Mouse (Mus musculus) embryonic fibroblast, embryonic 13.5 days (primary cell): Measurements from ENCODE around the gene Kcnj12. TPM values are rescaled to one million over a fixed set of nuclear protein-coding genes. Genes with fewer than 3 reads are reported as not detected.

Experiments
- H3K27ac ChIP-seq: 2 replicates; pipeline ENCODE4 v1.5.1; 2012; ENCODE audit warnings: low read length, control low read depth, inconsistent platforms; ENCODE audit not compliant: insufficient read depth
- H3K4me1 ChIP-seq: 2 replicates; pipeline ENCODE4 v1.6.1; 2011; ENCODE audit warnings: low read length; ENCODE audit not compliant: control insufficient read depth, insufficient read depth
- H3K4me3 ChIP-seq: 2 replicates; pipeline ENCODE4 v1.5.1; 2011; ENCODE audit warnings: mild to moderate bottlenecking, control low read depth, low read length; ENCODE audit not compliant: insufficient read depth
- CTCF ChIP-seq: IDR thresholded peaks from 2 replicates; pipeline ENCODE4 v1.5.1; 2011; ENCODE audit warnings: mild to moderate bottlenecking, control low read depth, low read length, moderate library complexity, borderline replicate concordance; ENCODE audit not compliant: insufficient read depth
- POLR2A ChIP-seq: IDR thresholded peaks from 2 replicates; pipeline ENCODE4 v1.6.1; 2011; ENCODE audit warnings: low read depth, mild to moderate bottlenecking, control low read depth, low read length, moderate library complexity
- polyA plus RNA-seq: library from polyadenylated mRNA; stranded (reverse); fragments of >200 nt; gene quantifications from 2 replicates; pipeline ENCODE4 v1.2.4, GENCODE M21; 2011; ENCODE audit warnings: low read depth; ENCODE audit not compliant: missing spikeins, insufficient read length

The Kcnj12 gene
- polyA plus RNA-seq, result not detected in 2 replicates

- Histone ChIP-seq H3K4me3 (no peak within 1 kb of the TSS), H3K27ac (no peak within 1 kb of the TSS), H3K4me1 (no peaks in the 10 kb centered on the region)
- TF ChIP-seq POLR2A (no peak), CTCF (no peak)
Observed at GRCm38 (mm10) chr11:61022550-61023391, at the start of gene Kcnj12. Kcnj12 (plus strand) TSS chr11:61022564.

- Histone ChIP-seq H3K4me3 (no peak overlapping the region), H3K27ac (no peak overlapping the region), H3K4me1 (no peaks in the 10 kb centered on the region)
- TF ChIP-seq POLR2A (no peak), CTCF (no peak)
Observed at GRCm38 (mm10) chr11:60975097-60975496, 47.3 kb upstream of the Kcnj12 start.

- TF ChIP-seq POLR2A (no peak), CTCF (no peak)
Observed at GRCm38 (mm10) chr11:60976234-60976633, 46.1 kb upstream of the Kcnj12 start.

GRCm38 (mm10) chr11:60976742-60977141 is 45.6 kb upstream of the Kcnj12 start:
- Histone ChIP-seq H3K27ac (no peak overlapping the region), H3K4me3 (no peak overlapping the region), H3K4me1 (no peaks in the 10 kb centered on the region)
- no peak for TF ChIP-seq CTCF
- TF ChIP-seq POLR2A, result no peak

More at GRCm38 (mm10) chr11:60976234-60976633, 46.1 kb upstream of the Kcnj12 start:
- no peaks in the 10 kb centered on the region for H3K4me1 ChIP-seq
- no peak overlapping the region for H3K27ac ChIP-seq
- no peak overlapping the region for H3K4me3 ChIP-seq

- no peak overlapping the region for H3K4me3 ChIP-seq
- TF ChIP-seq CTCF, result no peak
- no peak for TF ChIP-seq POLR2A
Observed at GRCm38 (mm10) chr11:60977153-60977552, 45.2 kb upstream of the Kcnj12 start.

GRCm38 (mm10) chr11:60978658-60979057 is 43.7 kb upstream of the Kcnj12 start:
- Histone ChIP-seq H3K4me3 (no peak overlapping the region), H3K27ac (no peak overlapping the region), H3K4me1 (no peaks in the 10 kb centered on the region)
- TF ChIP-seq CTCF (no peak), POLR2A (no peak)

More at GRCm38 (mm10) chr11:60977153-60977552, 45.2 kb upstream of the Kcnj12 start:
- no peaks in the 10 kb centered on the region for H3K4me1 ChIP-seq
- no peak overlapping the region for H3K27ac ChIP-seq

GRCm38 (mm10) chr11:60979788-60980187 is 42.6 kb upstream of the Kcnj12 start:
- no peaks in the 10 kb centered on the region for H3K4me1 ChIP-seq
- TF ChIP-seq CTCF (no peak), POLR2A (no peak)
- no peak overlapping the region for H3K4me3 ChIP-seq
- no peak overlapping the region for H3K27ac ChIP-seq

- Histone ChIP-seq H3K4me1 (no peaks in the 10 kb centered on the region), H3K4me3 (no peak overlapping the region), H3K27ac (no peak overlapping the region)
- TF ChIP-seq POLR2A (no peak), CTCF (no peak)
Observed at GRCm38 (mm10) chr11:60981693-60982486, 40.5 kb upstream of the Kcnj12 start.

- no peaks in the 10 kb centered on the region for H3K4me1 ChIP-seq
- H3K4me3 ChIP-seq, result no peak overlapping the region
- no peak overlapping the region for H3K27ac ChIP-seq
- TF ChIP-seq CTCF (no peak), POLR2A (no peak)
Observed at GRCm38 (mm10) chr11:60984912-60985558, 37.3 kb upstream of the Kcnj12 start.
